Mouse (Mus musculus): Measurements from ENCODE around the gene Dnah2.
"Not testable (repeated sequence)": the region's sequence is repeated elsewhere in the genome, so short reads cannot be mapped to it uniquely, and the experiment has no call there.

Dnah2 gene

DNA sequence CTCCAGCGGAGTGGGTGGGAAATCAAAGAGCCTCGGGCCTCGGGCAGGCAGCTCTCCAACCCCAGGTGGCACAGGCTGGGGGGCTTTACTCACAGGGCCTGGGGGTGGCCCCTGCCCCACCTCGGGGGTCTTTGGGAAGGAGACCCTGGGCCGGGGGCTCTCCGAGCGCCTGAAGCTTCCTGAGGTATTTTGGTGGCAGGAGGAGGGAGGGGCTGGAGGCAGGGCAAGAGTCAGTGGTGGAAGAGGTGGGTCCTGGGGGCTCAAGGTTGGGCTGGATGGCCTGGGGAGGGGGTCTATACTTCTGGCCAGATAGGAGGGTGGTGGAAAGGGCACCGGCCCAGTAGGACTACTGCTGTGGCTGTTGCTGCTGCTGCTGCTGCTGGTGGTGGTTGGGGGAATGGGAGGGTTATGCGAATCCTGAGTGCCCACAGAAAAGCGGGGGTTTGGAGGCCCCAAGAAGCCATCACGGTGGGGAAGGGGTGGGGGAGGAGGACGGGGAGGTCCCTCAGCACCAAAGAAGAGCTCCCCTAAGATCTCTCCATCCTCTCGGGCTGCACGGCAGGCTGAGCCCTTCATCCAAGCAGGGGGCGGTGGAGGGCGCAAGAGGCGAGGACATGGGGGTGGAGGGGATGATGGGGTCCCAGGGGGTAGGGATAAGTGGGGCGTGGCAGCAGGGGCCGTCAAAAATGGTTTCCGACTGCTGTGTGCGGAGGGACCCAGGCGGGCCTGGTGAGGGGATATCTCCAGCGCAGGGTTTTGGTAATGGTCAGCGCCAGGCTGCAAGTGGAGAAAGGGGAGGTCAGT, 143.3 kb downstream of the Dnah2 start:
- no peak for DNase-seq

DNA sequence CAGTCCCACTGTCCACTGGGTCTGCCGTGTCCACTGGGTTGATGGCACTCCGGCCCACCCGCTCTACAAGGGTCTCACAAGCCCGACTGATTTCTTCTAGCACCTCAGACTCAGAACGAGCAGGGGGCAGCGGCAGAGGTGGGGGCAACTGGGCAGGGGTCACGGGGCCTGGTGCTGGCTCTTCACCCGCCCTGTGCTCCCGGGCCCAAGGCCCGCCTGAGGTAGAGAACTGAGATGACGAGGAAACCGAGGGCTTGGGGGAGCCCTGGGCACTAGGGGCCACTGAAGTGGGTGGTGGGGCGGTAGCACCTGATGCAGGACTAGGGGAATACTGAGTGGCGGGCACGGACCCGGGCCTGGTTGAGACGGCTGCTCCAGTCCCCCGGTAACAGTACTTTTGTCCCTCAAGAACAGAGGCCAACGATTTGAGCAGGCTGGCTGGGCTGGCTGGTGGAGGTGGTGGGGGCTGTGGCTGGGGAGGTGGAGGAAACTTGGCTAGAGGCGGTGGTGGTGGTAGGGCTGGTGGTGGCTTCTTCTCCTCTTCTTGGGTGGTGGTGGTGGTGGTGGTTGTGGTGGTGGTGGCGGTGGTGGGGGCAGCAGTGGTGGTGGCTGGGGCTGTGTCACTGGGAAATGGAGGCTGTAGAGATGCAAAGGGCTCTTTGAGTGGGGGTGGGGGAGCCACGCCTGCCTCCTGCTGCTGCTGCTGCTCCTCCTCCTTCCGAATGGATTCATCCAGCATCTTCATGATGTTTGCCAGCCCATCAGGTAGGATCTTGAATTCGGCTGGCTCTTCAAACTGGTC, 144.1 kb downstream of the Dnah2 start:
- DNase-seq: no peak

DNA sequence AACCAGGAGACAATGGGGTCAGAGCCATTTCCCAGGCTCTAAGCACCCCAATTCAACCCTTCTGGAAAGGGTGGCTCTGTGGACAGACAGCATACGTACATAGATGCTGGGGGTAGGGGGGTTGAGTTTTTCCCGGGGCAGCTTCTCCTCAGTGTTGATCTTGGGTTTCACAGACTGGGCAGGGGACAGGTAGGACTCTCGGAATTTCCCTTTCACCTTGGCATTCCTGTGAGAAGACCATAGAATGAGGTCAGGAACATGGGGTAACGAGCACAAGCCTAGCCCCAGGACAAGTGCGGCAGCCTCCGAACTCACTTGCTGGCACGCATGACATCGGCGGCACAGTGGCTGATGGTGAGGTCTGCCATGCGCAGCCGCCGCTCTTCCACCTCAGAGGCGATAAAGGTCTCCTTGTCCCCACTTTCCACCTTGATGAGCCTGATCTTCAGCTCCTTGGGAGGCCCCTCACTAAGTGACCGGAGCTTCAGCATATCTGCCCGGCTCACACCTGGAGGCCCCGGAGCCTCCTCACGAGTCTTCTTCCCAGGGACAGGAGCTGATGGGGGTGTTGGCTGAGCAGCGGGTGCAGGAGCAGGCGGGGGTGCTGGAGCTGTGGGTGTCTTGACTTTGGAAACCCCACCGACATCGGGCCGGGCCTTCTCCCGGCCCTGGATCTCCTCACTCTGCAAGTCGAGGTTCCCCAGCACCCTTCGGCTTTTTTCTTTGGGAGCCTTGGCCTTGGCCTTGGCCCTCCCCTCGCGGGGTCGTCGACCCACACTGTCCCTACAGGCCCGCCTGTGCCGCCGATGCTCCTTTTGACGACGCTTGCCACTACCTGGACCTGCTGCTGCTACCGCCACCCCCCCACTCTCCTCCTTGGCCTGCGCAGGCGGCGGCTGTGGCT, 145.0 kb downstream of the Dnah2 start:
- no peak for DNase-seq

- no peak for DNase-seq
Measured at GRCm38 (mm10) chr11:69401987-69402386, 146.9 kb downstream of the Dnah2 start.

DNA sequence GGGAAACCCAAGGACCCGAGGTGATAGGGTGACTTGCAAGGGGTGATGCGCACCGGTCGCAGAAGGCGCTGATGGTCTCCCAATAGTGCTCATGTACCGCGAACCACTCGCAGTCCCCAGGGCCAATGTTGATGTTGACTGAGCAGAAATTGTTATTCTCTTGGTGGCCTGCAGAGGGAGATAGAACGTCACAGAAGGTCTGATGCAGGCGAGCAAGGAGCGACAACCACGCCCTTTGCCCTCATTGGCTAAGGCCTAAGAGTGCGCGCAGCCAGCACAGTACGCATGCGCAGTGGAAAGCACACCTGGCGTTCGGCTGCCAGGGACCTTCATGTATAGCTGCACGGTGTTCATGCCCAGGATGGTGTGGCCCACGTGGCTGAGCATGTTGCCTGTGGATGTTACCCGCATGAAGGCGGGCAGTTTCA, 147.7 kb downstream of the Dnah2 start:
- DNase-seq: peak; percentile 94

DNA sequence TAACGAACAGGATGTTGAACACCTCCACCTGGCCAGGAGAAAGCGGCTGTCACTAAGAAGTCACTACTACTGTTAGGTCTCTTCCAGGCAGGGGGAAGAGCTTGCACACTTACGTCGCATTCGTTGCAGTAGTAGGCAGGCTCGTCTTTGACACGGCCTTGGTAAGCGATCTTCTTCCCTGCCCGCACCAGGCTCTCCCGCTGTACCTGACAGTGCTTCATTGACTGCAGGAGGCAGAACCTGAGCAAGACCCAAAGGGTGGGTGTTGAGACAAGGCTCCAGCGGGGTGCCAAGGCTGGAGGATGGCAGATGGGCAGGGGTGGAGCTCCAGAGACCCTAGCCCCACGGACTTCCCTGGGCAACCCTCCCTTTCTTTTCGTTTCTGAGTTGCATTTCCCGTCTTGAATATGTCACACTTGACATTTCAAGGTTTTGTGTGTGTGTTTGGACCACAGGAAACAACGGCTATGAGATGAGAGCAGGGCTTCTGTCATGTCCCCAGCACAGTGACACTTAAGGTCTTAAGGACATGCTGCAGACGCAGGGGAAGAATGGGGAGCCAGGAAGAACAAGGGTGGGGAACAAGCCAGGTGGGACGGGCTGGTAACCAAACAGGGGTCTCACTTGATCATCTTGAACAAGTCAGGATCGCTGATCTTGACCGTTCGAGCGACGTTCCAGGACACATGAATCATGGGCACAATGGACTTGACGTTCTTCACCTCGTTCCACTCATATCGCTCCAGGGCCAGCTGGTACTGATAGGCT, 148.6 kb downstream of the Dnah2 start:
- DNase-seq: no peak

- DNase-seq: peak; percentile 37
Measured at GRCm38 (mm10) chr11:69399201-69400082, 149.5 kb downstream of the Dnah2 start.

DNA sequence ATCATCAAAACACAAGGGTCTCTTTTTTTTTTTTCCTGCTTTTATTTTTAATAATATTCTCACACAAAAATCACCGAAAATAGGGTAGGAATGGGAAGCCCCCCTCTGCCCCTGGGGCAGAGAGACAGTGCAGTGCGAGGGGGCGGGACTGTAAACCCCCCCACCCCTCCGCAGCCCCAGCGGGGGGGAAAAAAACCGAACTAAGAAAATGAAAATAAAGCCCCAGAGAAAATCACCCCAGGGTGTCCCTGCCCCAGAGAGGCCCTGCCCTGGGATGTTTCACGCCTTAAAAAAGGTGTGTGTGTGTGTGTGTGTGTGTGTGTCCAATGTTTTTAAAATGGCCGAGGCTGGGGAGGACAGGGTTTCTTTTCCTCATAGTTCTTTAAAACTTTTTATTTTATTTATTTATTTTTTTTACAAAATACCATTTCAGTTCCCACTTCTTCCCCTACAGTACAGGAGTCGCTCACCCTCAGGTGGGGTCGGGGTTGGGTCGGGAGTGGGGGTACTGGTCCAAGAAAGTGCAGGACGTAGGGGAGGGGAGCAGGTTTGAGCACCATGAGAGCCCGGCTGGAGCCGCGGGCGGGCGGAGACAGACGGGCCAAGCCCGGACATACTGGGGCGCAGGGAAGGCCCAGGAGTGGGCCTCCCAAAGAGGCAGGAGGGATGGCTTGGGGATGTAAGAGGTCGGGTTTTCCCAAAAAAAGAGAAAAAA, 150.3 kb downstream of the Dnah2 start:
- DNase-seq: no peak

DNA sequence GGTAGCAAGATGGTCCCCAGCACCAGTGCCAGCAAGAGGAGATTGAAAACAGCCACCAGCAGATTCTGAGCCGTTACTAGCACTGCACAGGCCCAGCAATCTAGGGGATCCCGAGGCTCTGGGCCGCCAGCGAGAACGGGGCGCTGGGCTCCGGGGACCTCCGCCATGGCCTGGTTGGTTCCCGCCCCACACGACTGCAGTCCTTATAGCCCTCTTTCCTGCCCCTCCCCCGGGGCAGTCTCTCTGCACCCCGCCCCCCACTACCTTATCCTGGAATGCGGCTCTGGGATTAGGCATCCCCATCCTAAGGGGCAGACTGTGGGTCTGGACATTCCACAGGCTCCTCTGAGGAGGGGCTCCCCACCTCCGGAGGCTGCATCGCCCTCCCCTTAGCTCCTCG, 150.9 kb downstream of the Dnah2 start, which contains the start of gene Tmem88:
Gene Tmem88, minus strand, starts transcription at position 176 of the 400 bp plus-strand sequence.
- DNase-seq: peak; percentile 35

GRCm38 (mm10) chr11:69397581-69398057, 151.3 kb downstream of the Dnah2 start:
- no peak for DNase-seq

GRCm38 (mm10) chr11:69396772-69397171, 152.1 kb downstream of the Dnah2 start:
- no peak for DNase-seq

GRCm38 (mm10) chr11:69395634-69396373, 153.1 kb downstream of the Dnah2 start:
- DNase-seq: peak; percentile 100

GRCm38 (mm10) chr11:69395235-69395633, 153.7 kb downstream of the Dnah2 start, which contains the start of the genes Naa38 and Cyb5d1:
TSS of gene Naa38 (plus strand) at chr11:69395487.
TSS of gene Cyb5d1 (minus strand) at chr11:69395631.
- DNase-seq: peak; percentile 96

DNA sequence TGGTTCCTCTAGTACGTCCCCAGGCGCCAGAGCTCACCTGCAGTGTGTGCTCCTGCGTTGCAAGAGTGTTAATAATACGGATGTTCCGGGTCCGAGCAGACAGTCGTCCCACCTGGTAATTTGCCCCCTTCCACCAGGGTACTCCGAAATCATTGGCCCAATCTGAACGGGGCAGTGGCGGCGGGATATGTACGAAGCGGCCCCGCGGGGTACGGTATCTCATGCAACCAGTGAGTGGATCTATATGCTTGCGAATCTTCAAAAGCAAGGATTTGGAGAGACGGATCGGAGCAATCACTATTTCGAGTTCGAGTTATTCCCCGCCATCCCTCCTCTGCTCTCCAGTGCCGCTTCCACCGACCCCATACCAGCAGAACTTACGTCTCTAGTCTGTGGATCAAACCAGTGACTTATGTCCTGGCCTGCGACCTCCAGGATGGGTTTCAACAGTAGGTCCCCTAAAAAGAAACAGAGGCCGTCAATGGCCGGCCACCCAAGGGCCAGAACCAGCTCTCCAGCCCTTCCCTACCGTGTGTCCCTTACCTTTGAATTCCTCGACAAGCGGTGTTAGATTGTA, 154.2 kb downstream of the Dnah2 start:
- DNase-seq: not testable (repeated sequence)

DNA sequence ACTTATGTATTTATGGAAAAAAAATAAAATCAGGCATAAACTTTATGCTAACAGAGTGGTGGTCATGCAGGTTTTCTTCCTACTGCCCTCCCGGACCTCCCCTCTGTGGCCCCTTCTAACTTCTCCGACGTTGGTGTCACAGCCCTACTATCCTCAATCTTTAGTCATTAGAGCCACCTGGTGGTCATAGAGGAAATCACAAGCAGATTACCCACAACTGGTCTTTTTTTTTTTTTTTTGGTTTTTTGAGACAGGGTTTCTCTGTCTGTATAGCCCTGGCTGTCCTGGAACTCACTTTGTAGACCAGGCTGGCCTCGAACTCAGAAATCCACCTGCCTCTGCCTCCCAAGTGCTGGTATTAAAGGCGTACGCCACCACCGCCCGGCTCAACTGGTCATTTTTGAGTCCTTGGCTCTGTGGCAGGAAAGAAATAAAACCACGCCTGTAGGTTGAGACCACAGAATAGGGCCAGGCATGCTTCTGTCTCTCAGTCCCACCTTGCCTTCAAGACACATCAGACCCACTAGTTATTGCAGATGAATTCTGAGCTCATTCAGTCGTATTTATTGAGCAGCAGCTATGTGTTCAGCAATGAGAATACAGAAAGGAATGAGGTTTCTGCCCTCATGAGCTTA, 158.4 kb downstream of the Dnah2 start:
- peak; percentile 88 for DNase-seq

DNA sequence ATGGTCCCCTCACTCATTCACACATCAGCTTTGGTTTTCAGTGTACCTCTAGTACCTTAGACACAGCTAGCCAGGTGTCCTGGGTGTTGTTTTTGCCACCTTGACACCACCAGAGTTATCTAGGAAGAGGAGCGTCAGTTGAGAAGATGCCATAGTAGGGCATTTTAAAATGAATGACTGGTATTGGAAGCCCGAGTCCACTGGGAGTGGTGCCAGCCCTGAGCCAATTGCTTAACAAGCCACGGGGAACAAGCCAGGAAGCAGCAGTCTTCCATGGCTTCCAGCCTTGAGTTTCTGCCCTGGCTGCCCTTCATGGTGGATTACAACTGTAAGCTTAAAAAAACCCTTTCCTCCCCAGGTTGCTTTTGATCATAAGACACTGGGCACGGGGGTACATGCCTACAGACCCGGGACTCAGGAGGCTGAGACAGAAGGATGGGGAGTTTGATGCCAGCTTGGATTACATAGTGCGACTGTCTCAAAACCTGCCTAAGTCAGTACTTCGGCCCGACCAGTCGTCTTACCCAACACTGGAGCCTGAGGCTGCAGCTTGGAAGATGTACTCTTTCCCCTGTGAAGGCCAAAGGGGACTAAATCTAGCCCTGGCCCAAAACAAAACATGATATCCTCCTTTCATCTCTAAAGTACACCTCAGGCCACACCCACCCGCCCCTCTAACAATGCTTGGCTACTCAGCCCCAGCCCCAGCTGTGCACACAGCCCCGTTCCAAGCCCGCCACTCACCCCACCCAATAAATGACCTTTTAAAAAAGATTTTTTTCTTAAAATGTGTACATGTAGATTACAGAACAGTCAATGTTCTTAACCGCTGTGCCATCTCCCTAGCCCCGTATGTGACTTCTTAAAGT, 159.1 kb downstream of the Dnah2 start:
- DNase-seq: no peak

DNA sequence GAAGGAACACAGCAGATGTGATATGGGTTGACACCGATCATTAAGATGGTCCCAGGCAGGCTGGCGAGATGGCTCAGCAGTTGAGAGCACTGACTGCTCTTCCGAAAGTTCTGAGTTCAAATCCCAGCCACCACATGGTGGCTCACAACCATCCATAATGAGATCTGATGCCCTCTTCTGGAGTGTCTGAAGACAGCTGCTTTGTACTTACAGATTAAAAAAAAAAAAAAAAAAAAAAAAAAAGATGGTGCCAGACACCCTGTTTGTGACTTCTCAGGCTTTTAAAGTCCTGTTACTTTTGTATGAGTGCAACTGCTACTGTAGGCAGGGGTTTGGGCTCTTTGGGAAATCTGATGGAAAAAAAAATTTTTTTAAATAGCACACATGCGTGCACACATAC, 160.2 kb downstream of the Dnah2 start:
- no peak for DNase-seq
